Mouse (Mus musculus): ENCODE results near the gene Rgs9. TPM values are rescaled to one million over a fixed set of nuclear protein-coding genes. Genes with fewer than 3 reads are reported as not detected.
A peak's percentile ranks its signal among the peaks of the same experiment; 100 is the strongest.

The Rgs9 gene
- total and polyA plus RNA-seq, 3 experiments: 0.55 to 1.4 (median 1.2) TPM

- dilution Hi-C loops (cut with MboI; ENCODE audit: extremely low pct_ligation_motif_present, extremely low pct_unique_long_range_greater_than_20kb, low sequenced_read_pairs) (no loop called here), in situ Hi-C loops (cut with MboI; ENCODE audit: low pct_ligation_motif_present, low pct_unique_long_range_greater_than_20kb, low sequenced_read_pairs) (loop anchor here (5.0 kb wide), 1 partner anchor 96 kb away; the partner anchor contains the start of gene Amz2)
- TF ChIP-seq E2F4 (IDR thresholded peaks at IDR 0.05; ENCODE audit: insufficient replicate concordance, low read depth, low read length) (peak; percentile 62; the same call in 1 of the 2 replicates), JUN (IDR thresholded peaks at IDR 0.05; ENCODE audit: insufficient read depth, low read depth, low read length) (no peak), USF1 (IDR thresholded peaks at IDR 0.05; ENCODE audit: low read depth, low read length) (no peak), MAZ (IDR thresholded peaks at IDR 0.05; ENCODE audit: low read depth, low read length) (peak; percentile 89), CTCF (conservative IDR thresholded peaks at IDR 0.05 in 1 of 2, IDR thresholded peaks at IDR 0.05 in 1 of 2; ENCODE audit: low read depth in 2 of 2, low read length in 2 of 2) (peak; percentile 73 to 98), NELFE (IDR thresholded peaks at IDR 0.05; ENCODE audit: low read depth, low read length) (peak; percentile 22; the same call in 1 of the 2 replicates), MAFK (IDR thresholded peaks at IDR 0.05; ENCODE audit: insufficient replicate concordance, low read length) (0 out of 2 replicates have a peak, but pooled peaks have one; percentile 56), MYC (IDR thresholded peaks at IDR 0.05; ENCODE audit: low read depth, low read length) (peak; percentile 89), USF2 (conservative IDR thresholded peaks at IDR 0.05; ENCODE audit: low read depth, low read length) (no peak), PAX5 (IDR thresholded peaks at IDR 0.05; ENCODE audit: low read length) (no peak), EP300 (IDR thresholded peaks at IDR 0.05; ENCODE audit: low read length) (peak; percentile 63), CHD1 (IDR thresholded peaks at IDR 0.05; ENCODE audit: low read depth, low read length) (0 out of 2 replicates have a peak, but pooled peaks have one; percentile 55), POLR2AphosphoS2 (IDR thresholded peaks at IDR 0.05; ENCODE audit: low read depth, low read length) (no peak), MEF2A (IDR thresholded peaks at IDR 0.05; ENCODE audit: borderline replicate concordance, low read depth, low read length) (peak; percentile 80; the same call in 1 of the 2 replicates), TCF12 (IDR thresholded peaks at IDR 0.05; ENCODE audit: low read depth, low read length) (peak; percentile 80; the same call in 1 of the 2 replicates), ELF1 (IDR thresholded peaks at IDR 0.05; ENCODE audit: low read depth, low read length) (peak; percentile 67), HCFC1 (IDR thresholded peaks at IDR 0.05; ENCODE audit: low read depth, low read length) (peak; percentile 52; the same call in 1 of the 2 replicates), POLR2A (IDR thresholded peaks at IDR 0.05; ENCODE audit: low read depth, low read length) (no peak), SMC3 (IDR thresholded peaks at IDR 0.05; ENCODE audit: low read depth, low read length) (peak; percentile 99), SIN3A (IDR thresholded peaks at IDR 0.05; ENCODE audit: low read length) (peak; percentile 93), GABPA (IDR thresholded peaks at IDR 0.05; ENCODE audit: insufficient replicate concordance, low read depth, low read length) (no peak), ZMIZ1 (IDR thresholded peaks at IDR 0.05; ENCODE audit: low read depth, low read length) (no peak), BHLHE40 (IDR thresholded peaks at IDR 0.05; ENCODE audit: low read depth, low read length) (peak; percentile 89), ZNF384 (IDR thresholded peaks at IDR 0.05; ENCODE audit: low read depth, low read length) (peak; percentile 47; the same call in 1 of the 2 replicates), CHD2 (IDR thresholded peaks at IDR 0.05; ENCODE audit: low read length) (no peak), MXI1 (IDR thresholded peaks at IDR 0.05; ENCODE audit: low read depth, low read length) (peak; percentile 47), KAT2A (IDR thresholded peaks at IDR 0.05; ENCODE audit: insufficient replicate concordance, low read length) (no peak), MAX (IDR thresholded peaks at IDR 0.05; ENCODE audit: low read length) (no peak; the same call in none of the 2 replicates), RCOR1 (conservative IDR thresholded peaks at IDR 0.05; ENCODE audit: low read depth, low read length) (peak; percentile 69; the same call in 1 of the 2 replicates), UBTF (IDR thresholded peaks at IDR 0.05; ENCODE audit: low read depth, low read length) (no peak), TBP (conservative IDR thresholded peaks at IDR 0.05; ENCODE audit: low read depth, low read length) (no peak), JUND (conservative IDR thresholded peaks at IDR 0.05; ENCODE audit: low read depth, low read length) (peak; percentile 56; the same call in 1 of the 2 replicates), IRF4 (IDR thresholded peaks at IDR 0.05; ENCODE audit: low read depth, low read length) (peak; percentile 89), ZC3H11A (IDR thresholded peaks at IDR 0.05; ENCODE audit: low read depth, low read length) (peak; percentile 89), RAD21 (IDR thresholded peaks at IDR 0.05; ENCODE audit: low read depth, low read length) (peak; percentile 95), ETS1 (conservative IDR thresholded peaks at IDR 0.05; ENCODE audit: low read depth, low read length) (peak; percentile 67), ZKSCAN1 (IDR thresholded peaks at IDR 0.05; ENCODE audit: borderline replicate concordance, low read depth, low read length) (no peak), NRF1 (IDR thresholded peaks at IDR 0.05; ENCODE audit: low read depth, low read length) (no peak)
- Histone ChIP-seq H3K79me2 (replicated peaks; ENCODE audit: control insufficient read depth, extremely low read depth, insufficient read depth, poor library complexity, severe bottlenecking) (no peaks in the 10 kb centered on the region), H3K4me1 (ENCODE audit: control insufficient read depth in 1 of 2, insufficient read depth in 2 of 2) (peaks cover 13 to 55% of the 10 kb centered on the region in 2 experiments), H3K9me3 (replicated peaks; ENCODE audit: low read length) (no peaks in the 10 kb centered on the region), H3K4me3 (replicated peaks in 1 of 3; ENCODE audit: low read depth in 2 of 3, low read length in 2 of 3, poor library complexity in 1 of 3) (peak overlapping the region in 2 of 3 experiments; percentile 18 to 31), H3K27me3 (replicated peaks) (peaks cover 2% of the 10 kb centered on the region), H3K4me2 (ENCODE audit: insufficient read depth, low read depth, poor library complexity, severe bottlenecking) (peak overlapping the region; percentile 94), H3K9ac (ENCODE audit: insufficient read depth, low read depth) (0 out of 2 replicates have a peak overlapping the region, but pooled peaks have one; percentile 6), H3K27ac (ENCODE audit: insufficient read depth, low read depth) (no peak overlapping the region), H3K36me3 (replicated peaks in 1 of 2; ENCODE audit: control insufficient read depth in 1 of 2, insufficient read depth in 1 of 2, low read length in 1 of 2) (no peaks in the 10 kb centered on the region)
- peak; percentile 99 for DNase-seq (ENCODE audit: extremely low read depth)
Measured at GRCm38 (mm10) chr11:109331424-109331824, 33.5 kb upstream of the Rgs9 start.

Measured in CH12.LX (cell line).